Mouse (Mus musculus) heart, embryonic 13.5 days (tissue): ENCODE measurements around the gene Gm21983. TPM values are rescaled to one million over a fixed set of nuclear protein-coding genes. Genes with fewer than 3 reads are reported as not detected.

ENCODE experiments used
- ATAC-seq: fragments of 200-750 bp; cut with Nextera tagmentation; 2 replicates; pipeline ENCODE4 v1.8.0; 2017; ENCODE audit warnings: moderate TSS enrichment; ENCODE audit not compliant: insufficient number of reproducible peaks, low FRiP score, low TSS enrichment; ENCODE audit errors: extremely low read depth
- H3K27ac ChIP-seq: fragments of 300-500 bp; sonication (generic); replicated peaks from 2 replicates; pipeline ENCODE4 v1.5.1; 2015; ENCODE audit warnings: moderate library complexity, mild to moderate bottlenecking, inconsistent platforms
- H3K27me3 ChIP-seq: fragments of 300-500 bp; sonication (generic); replicated peaks from 2 replicates; pipeline ENCODE4 v1.6.1; 2015; ENCODE audit warnings: mild to moderate bottlenecking, inconsistent platforms
- H3K36me3 ChIP-seq: fragments of 300-500 bp; sonication (generic); 2 replicates; pipeline ENCODE4 v1.6.1; 2015; ENCODE audit warnings: mild to moderate bottlenecking, inconsistent platforms
- H3K4me1 ChIP-seq: fragments of 300-500 bp; sonication (generic); 2 replicates; pipeline ENCODE4 v1.6.1; 2015; ENCODE audit warnings: inconsistent platforms
- H3K4me2 ChIP-seq: fragments of 300-500 bp; sonication (generic); 2 replicates; pipeline ENCODE4 v1.6.1; 2015; ENCODE audit warnings: inconsistent platforms, mild to moderate bottlenecking, moderate library complexity
- H3K4me3 ChIP-seq: fragments of 300-500 bp; sonication (generic); 2 replicates; pipeline ENCODE4 v1.5.1; 2015; ENCODE audit warnings: moderate library complexity, mild to moderate bottlenecking, inconsistent platforms
- H3K9ac ChIP-seq: fragments of 300-500 bp; sonication (generic); 2 replicates; pipeline ENCODE4 v1.6.1; 2015; ENCODE audit warnings: inconsistent platforms, mild to moderate bottlenecking, moderate library complexity
- H3K9me3 ChIP-seq: fragments of 300-500 bp; sonication (generic); 2 replicates; pipeline ENCODE4 v1.6.1; 2016; ENCODE audit warnings: inconsistent platforms
- WGBS: fragments of 180-500 bp; shearing (Covaris S2); methylation state at CpG from one replicate; pipeline ENCODE4 v1.1.7; 2015; ENCODE audit warnings: mixed read lengths; 5-methylcytosine and 5-hydroxymethylcytosine counted together
- polyA plus RNA-seq: library from polyadenylated mRNA; unstranded; fragments of >200 nt; fragmentation: Nextera tagmentation; extraction: Ambion mirVana; gene quantifications from 2 replicates; pipeline ENCODE4 v1.2.1, GENCODE M21; 2015

Gm21983 gene
- polyA plus RNA-seq, 1 experiment from 2014 or later = 0.31 TPM

DNA sequence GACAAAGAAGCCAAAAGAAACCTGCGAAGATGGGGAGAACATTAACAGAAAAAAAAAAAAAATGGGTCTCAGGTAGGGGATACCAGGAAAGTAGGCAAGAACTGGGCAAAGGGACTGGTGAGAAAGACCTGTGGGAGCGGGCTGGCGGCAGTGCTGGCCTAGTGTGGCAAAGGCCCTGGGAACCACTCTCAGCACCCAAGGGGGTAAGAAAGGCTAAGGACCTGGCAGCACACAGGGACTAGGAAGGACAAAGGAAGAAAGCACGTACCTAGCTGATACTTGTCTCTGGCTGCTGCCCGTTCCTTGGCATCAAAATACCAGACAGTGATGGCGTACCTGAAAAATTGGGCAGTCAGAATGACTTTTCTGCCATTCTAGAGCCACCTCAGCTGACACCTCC, 21.6 kb downstream of the Gm21983 start:
- H3K27me3 ChIP-seq = no peaks in the 10 kb centered on the region
- WGBS = 93% methylated on average over 6 of the region's 6 CpGs
- H3K36me3 ChIP-seq = peaks cover 66% of the 10 kb centered on the region
- no peak overlapping the region for H3K9ac ChIP-seq
- peaks cover 40% of the 10 kb centered on the region for H3K4me1 ChIP-seq
- ATAC-seq = no peak
- H3K27ac ChIP-seq = no peak overlapping the region
- no peak overlapping the region for H3K4me3 ChIP-seq
- H3K9me3 ChIP-seq = no peaks in the 10 kb centered on the region
- H3K4me2 ChIP-seq = no peak overlapping the region

- Histone ChIP-seq H3K27me3 (no peaks in the 10 kb centered on the region), H3K4me1 (peaks cover 32% of the 10 kb centered on the region), H3K9ac (no peak overlapping the region), H3K36me3 (peaks cover 55% of the 10 kb centered on the region), H3K4me2 (no peak overlapping the region), H3K27ac (no peak overlapping the region), H3K4me3 (no peak overlapping the region), H3K9me3 (no peaks in the 10 kb centered on the region)
- 90% methylated on average over 9 of the region's 9 CpGs for WGBS
- ATAC-seq = no peak
These were observed 22.7 kb downstream of the Gm21983 start for GRCm38 (mm10) chr7:27158171-27158570.

GRCm38 (mm10) chr7:27156005-27156404, 24.9 kb downstream of the Gm21983 start:
- Histone ChIP-seq H3K9ac (no peak overlapping the region), H3K36me3 (peaks cover 35% of the 10 kb centered on the region), H3K9me3 (no peaks in the 10 kb centered on the region), H3K27me3 (no peaks in the 10 kb centered on the region), H3K4me2 (no peak overlapping the region), H3K4me3 (no peak overlapping the region), H3K4me1 (peaks cover 12% of the 10 kb centered on the region), H3K27ac (no peak overlapping the region)
- no peak for ATAC-seq
- 77% methylated on average over 13 of the region's 13 CpGs for WGBS

DNA sequence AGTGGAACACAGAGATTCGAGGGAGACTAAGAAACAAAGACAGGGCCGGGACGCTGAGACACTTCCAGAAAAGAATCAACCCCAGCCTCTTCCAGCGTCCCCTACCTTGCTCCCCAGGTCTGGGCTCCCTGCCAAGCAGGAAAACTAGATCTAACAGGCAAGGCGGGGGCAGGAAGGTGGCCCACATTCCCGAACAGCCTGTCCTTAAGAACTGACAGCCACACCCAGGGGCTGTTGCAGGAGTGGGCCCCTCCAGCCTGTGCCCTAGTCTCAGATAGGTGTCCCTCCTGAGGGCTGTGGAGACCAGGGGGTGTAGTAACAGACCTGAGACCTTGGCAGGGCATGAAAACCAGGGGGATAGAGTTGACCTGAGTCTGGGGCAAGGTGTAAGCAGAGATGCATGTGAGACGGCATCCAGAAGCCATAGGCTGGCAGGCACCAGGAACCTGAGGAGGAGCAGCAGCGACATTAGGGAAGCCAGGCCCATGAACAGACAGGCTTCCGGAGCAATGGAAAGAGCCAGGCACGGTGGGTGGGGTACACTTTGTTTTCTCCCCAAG, 27.6 kb downstream of the Gm21983 start, which contains the start of gene Cyp2t4:
Gene Cyp2t4, plus strand, starts transcription at position 510 of the 560 bp plus-strand sequence.
- Histone ChIP-seq H3K4me3 (no peak within 1 kb of the TSS), H3K9me3 (no peaks in the 10 kb centered on the region), H3K27me3 (no peaks in the 10 kb centered on the region), H3K36me3 (peaks cover 17% of the 10 kb centered on the region), H3K9ac (no peak within 1 kb of the TSS), H3K27ac (no peak within 1 kb of the TSS), H3K4me2 (no peak within 1 kb of the TSS), H3K4me1 (0 out of 2 replicates have a peak, but pooled peaks cover 2% of the 10 kb centered on the region)
- WGBS = 59% methylated on average over 10 of the region's 10 CpGs
- ATAC-seq = no peak; the same call in 1 of the 2 replicates

DNA sequence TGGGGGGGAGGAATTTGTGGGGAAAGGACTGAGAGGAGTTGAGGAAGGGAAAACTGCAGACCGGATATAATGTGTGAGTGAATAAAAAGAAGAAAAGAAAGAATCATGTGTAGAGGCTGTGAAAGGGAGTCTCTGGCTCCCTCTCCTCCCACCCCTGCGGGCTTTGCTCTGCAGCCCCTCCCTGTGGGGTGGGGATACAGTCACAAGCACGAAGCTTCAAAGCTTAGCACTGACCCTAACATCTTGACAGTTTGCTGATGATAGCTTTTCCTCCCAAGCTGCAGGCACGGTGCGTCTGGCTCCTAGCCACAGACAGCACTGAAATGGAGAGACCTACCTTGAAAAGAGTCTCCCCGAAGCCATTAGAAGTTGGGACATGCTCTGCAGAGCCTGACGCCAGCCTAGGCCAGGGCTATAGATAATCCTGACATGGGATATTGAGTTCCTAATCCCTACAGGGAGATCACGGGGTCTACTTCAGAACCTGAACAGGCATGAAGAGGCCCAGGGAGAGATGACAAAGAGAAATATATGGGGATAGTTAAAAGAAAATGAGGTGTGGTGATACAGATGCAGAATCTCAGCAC, 44.4 kb downstream of the Gm21983 start:
- no peaks in the 10 kb centered on the region for H3K27me3 ChIP-seq
- no peaks in the 10 kb centered on the region for H3K36me3 ChIP-seq
- H3K9me3 ChIP-seq = peaks cover 6% of the 10 kb centered on the region; the same call in 1 of the 2 replicates
- peaks cover 6% of the 10 kb centered on the region for H3K4me1 ChIP-seq
- no peak overlapping the region for H3K27ac ChIP-seq
- no peak overlapping the region for H3K9ac ChIP-seq
- 48% methylated on average over 8 of the region's 8 CpGs for WGBS
- H3K4me3 ChIP-seq = no peak overlapping the region
- ATAC-seq = no peak
- H3K4me2 ChIP-seq = no peak overlapping the region

DNA sequence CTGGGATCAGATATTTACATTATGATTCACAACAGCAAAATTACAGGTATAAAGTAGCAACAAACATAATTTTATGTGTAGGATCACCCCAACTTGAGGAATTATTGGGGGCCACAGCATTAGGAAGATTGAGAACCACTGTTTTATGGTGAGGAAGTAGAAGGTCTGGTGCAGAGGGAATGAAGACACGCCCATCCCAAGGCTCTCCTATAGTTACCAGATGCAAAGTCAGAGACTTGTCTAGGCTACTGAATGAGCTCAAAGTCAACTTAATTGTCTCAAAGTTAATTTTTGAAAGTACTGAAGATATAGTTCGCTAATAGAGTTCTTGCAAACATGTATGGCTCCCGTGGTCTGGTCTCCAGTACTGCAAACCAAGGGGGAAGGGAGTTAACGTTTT, 47.1 kb downstream of the Gm21983 start:
- H3K4me2 ChIP-seq = no peak overlapping the region
- H3K9me3 ChIP-seq = 0 out of 2 replicates have a peak, but pooled peaks cover 3% of the 10 kb centered on the region
- H3K36me3 ChIP-seq = no peaks in the 10 kb centered on the region
- no peaks in the 10 kb centered on the region for H3K27me3 ChIP-seq
- no peak overlapping the region for H3K27ac ChIP-seq
- no peak overlapping the region for H3K9ac ChIP-seq
- ATAC-seq = no peak
- H3K4me3 ChIP-seq = no peak overlapping the region
- H3K4me1 ChIP-seq = peaks cover 6% of the 10 kb centered on the region
- 73% methylated on average over 4 of the region's 4 CpGs for WGBS

DNA sequence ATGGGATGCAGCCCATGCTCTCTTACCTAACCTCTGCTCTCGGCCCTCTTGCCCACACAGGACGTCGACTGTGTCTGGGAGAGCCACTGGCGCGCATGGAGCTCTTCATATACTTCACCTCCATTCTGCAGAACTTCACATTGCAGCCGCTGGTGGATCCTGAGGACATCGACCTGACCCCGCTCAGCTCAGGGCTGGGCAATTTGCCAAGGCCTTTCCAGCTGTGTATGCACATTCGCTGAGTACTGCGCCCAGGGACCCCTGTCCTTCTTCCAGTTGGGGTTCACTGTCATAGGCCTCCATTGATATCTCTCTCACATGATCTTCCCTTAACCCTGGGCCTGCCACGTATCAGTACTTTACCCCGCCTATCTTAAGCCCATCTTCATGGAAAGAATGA, 47.7 kb downstream of the Gm21983 start:
- ATAC-seq = no peak
- Histone ChIP-seq H3K27ac (no peak overlapping the region), H3K9ac (no peak overlapping the region), H3K4me2 (no peak overlapping the region), H3K36me3 (no peaks in the 10 kb centered on the region), H3K9me3 (0 out of 2 replicates have a peak, but pooled peaks cover 3% of the 10 kb centered on the region), H3K4me1 (peaks cover 6% of the 10 kb centered on the region), H3K27me3 (no peaks in the 10 kb centered on the region), H3K4me3 (no peak overlapping the region)
- WGBS = 40% methylated on average over 12 of the region's 12 CpGs

- Histone ChIP-seq H3K27ac (no peak overlapping the region), H3K4me3 (no peak overlapping the region), H3K27me3 (no peaks in the 10 kb centered on the region), H3K9ac (no peak overlapping the region), H3K9me3 (0 out of 2 replicates have a peak, but pooled peaks cover 3% of the 10 kb centered on the region), H3K4me1 (peaks cover 6% of the 10 kb centered on the region), H3K4me2 (no peak overlapping the region), H3K36me3 (no peaks in the 10 kb centered on the region)
- no peak for ATAC-seq
- 12% methylated on average over 10 of the region's 10 CpGs for WGBS
These were observed 48.3 kb downstream of the Gm21983 start for GRCm38 (mm10) chr7:27132588-27132987.

- Histone ChIP-seq H3K4me1 (peaks cover 6% of the 10 kb centered on the region), H3K4me3 (no peak overlapping the region), H3K36me3 (no peaks in the 10 kb centered on the region), H3K27ac (no peak overlapping the region), H3K9ac (no peak overlapping the region), H3K4me2 (no peak overlapping the region), H3K9me3 (0 out of 2 replicates have a peak, but pooled peaks cover 3% of the 10 kb centered on the region), H3K27me3 (no peaks in the 10 kb centered on the region)
- no peak for ATAC-seq
- 55% methylated on average over 2 of the region's 2 CpGs for WGBS
These were observed 49.5 kb downstream of the Gm21983 start for GRCm38 (mm10) chr7:27131387-27131786.

- no peak for ATAC-seq
- Histone ChIP-seq H3K27me3 (no peaks in the 10 kb centered on the region), H3K27ac (no peak overlapping the region), H3K36me3 (no peaks in the 10 kb centered on the region), H3K4me3 (no peak overlapping the region), H3K4me1 (peaks cover 6% of the 10 kb centered on the region), H3K9ac (no peak overlapping the region), H3K4me2 (no peak overlapping the region), H3K9me3 (0 out of 2 replicates have a peak, but pooled peaks cover 3% of the 10 kb centered on the region)
- WGBS = 83% methylated on average over 22 of the region's 22 CpGs
These were observed 50.1 kb downstream of the Gm21983 start for GRCm38 (mm10) chr7:27130521-27131370.

GRCm38 (mm10) chr7:27129811-27130210, 51.1 kb downstream of the Gm21983 start:
- H3K4me3 ChIP-seq = no peak overlapping the region
- no peak overlapping the region for H3K9ac ChIP-seq
- no peak overlapping the region for H3K27ac ChIP-seq
- ATAC-seq = no peak
- no peak overlapping the region for H3K4me2 ChIP-seq
- peaks cover 6% of the 10 kb centered on the region for H3K4me1 ChIP-seq
- WGBS = 75% methylated on average over 12 of the region's 12 CpGs
- H3K9me3 ChIP-seq = 0 out of 2 replicates have a peak, but pooled peaks cover 3% of the 10 kb centered on the region
- H3K36me3 ChIP-seq = no peaks in the 10 kb centered on the region
- H3K27me3 ChIP-seq = no peaks in the 10 kb centered on the region
